18 mouse cellular contexts compared by ENCODE assay signal in the genomic region with DNA sequence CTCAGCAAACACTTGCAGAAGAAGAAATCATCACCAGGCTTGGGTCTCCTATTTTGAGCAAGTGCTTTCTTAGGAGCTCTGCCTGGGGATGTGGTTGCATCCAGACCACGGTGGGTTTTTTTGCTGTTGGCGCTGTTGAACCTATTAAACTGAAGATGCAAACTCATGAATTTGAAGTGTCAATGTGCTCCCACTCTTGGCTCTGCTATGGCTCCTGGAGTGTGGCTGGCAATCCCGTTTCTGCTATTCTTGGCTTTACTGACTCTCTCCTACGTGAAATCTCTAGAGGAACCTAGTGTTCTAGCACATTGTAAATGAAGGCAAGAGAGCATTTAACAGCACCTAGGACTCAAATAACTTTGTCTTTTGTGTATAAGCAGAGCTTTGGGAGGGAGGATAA.
DNase-seq lines count a peak whose midpoint lies in the region; ATAC-seq and TF ChIP-seq lines count a peak whose summit lies in the region.
"Had no signal": no experiment of that assay in that cellular context is flagged by ENCODE, and none has a peak within 500 bp of the region (broad histone marks: within the 10 kb centered on the region; RNA-seq: fewer than 3 reads in every experiment).

No protein-coding gene starts in this region.

- no peaks in the 10 kb centered on the region for H3K27me3 ChIP-seq in hindbrain, postnatal 0 days (ENCODE audit: insufficient read depth, low read length)
- no peaks in the 10 kb centered on the region for H3K27me3 ChIP-seq in hindbrain, embryonic 13.5 days
- no peaks in the 10 kb centered on the region for H3K27me3 ChIP-seq in cerebellum, adult 2 months (ENCODE audit: control insufficient read depth, insufficient read depth, low read length)
- H3K27me3 ChIP-seq: midbrain, embryonic 13.5 days; neural tube, embryonic 12.5 days had no signal

- H3K9ac ChIP-seq in hindbrain, postnatal 0 days (replicated peaks; ENCODE audit: low read length) = no peak overlapping the region
- H3K9ac ChIP-seq in hindbrain, embryonic 13.5 days = no peak overlapping the region
- H3K9ac ChIP-seq: midbrain, embryonic 13.5 days; neural tube, embryonic 12.5 days had no signal

- no peak for ATAC-seq in hindbrain, postnatal 0 days
- no peak for ATAC-seq in hindbrain, embryonic 13.5 days (ENCODE audit: low FRiP score)
- ATAC-seq: intestine, embryonic 16.5 days; midbrain, embryonic 13.5 days had no signal

- no peaks in the 10 kb centered on the region for H3K36me3 ChIP-seq in hindbrain, postnatal 0 days (ENCODE audit: insufficient read depth, low read length)
- no peaks in the 10 kb centered on the region for H3K36me3 ChIP-seq in hindbrain, embryonic 13.5 days
- H3K36me3 ChIP-seq: hindbrain, embryonic 10.5 days; midbrain, embryonic 13.5 days; neural tube, embryonic 12.5 days had no signal

- H3K9me3 ChIP-seq in hindbrain, postnatal 0 days (ENCODE audit: low read length) = no peaks in the 10 kb centered on the region
- no peaks in the 10 kb centered on the region for H3K9me3 ChIP-seq in hindbrain, embryonic 13.5 days
- H3K9me3 ChIP-seq: hindbrain, embryonic 10.5 days; midbrain, embryonic 13.5 days; neural tube, embryonic 12.5 days had no signal

- no peak overlapping the region for H3K4me2 ChIP-seq in hindbrain, postnatal 0 days (ENCODE audit: low read depth, low read length)
- H3K4me2 ChIP-seq in hindbrain, embryonic 13.5 days = no peak overlapping the region
- H3K4me2 ChIP-seq: heart, embryonic 11.5 days; midbrain, embryonic 13.5 days; neural tube, embryonic 12.5 days had no signal

- intact Hi-C loops in left cerebral cortex, postnatal 25 days (cut with DNase I) = loop anchor here (1.0 to 10.0 kb wide), 7 partner anchors 35 to 1105 kb away; a partner anchor contains a TSS

- no peak for TF ChIP-seq CTCF in hindbrain, postnatal 0 days (IDR thresholded peaks at IDR 0.05; ENCODE audit: low read depth)
- no peak for TF ChIP-seq CTCF in cerebellum, adult 2 months (IDR thresholded peaks at IDR 0.05; ENCODE audit: borderline replicate concordance, insufficient read depth, low read depth, low read length)

- no peak for TF ChIP-seq POLR2A in cerebellum, adult 2 months (IDR thresholded peaks at IDR 0.05; ENCODE audit: borderline replicate concordance, insufficient read depth, low read length)

- WGBS in hindbrain, postnatal 0 days = 64% methylated on average over 4 of the region's 4 CpGs
- 88% methylated on average over 4 of the region's 4 CpGs for WGBS in hindbrain, embryonic 13.5 days
- WGBS in cerebellum, adult 2 months = 7% methylated on average over 4 of the region's 4 CpGs

- H3K4me1 ChIP-seq in hindbrain, postnatal 0 days (ENCODE audit: insufficient read depth, low read length) = no peaks in the 10 kb centered on the region
- H3K4me1 ChIP-seq in hindbrain, embryonic 13.5 days (replicated peaks) = 0 out of 2 replicates have a peak, but pooled peaks cover 3% of the 10 kb centered on the region
- no peaks in the 10 kb centered on the region for H3K4me1 ChIP-seq in cerebellum, adult 2 months (ENCODE audit: control insufficient read depth, insufficient read depth, low read length)
- H3K4me1 ChIP-seq: hindbrain, embryonic 10.5 days; neural tube, embryonic 12.5 days had no signal

- no peak overlapping the region for H3K4me3 ChIP-seq in hindbrain, postnatal 0 days (ENCODE audit: low read length)
- H3K4me3 ChIP-seq in hindbrain, embryonic 13.5 days = no peak overlapping the region
- H3K4me3 ChIP-seq in cerebellum, adult 2 months (replicated peaks; ENCODE audit: insufficient read depth, low read depth, low read length) = no peak overlapping the region
- H3K4me3 ChIP-seq: erythroblast, embryonic 14.5 days; hindbrain, embryonic 10.5 days; midbrain, embryonic 13.5 days; neural tube, embryonic 12.5 days had no signal

- H3K27ac ChIP-seq in hindbrain, postnatal 0 days = no peak overlapping the region
- no peak overlapping the region for H3K27ac ChIP-seq in hindbrain, embryonic 13.5 days
- no peak overlapping the region for H3K27ac ChIP-seq in cerebellum, adult 2 months (ENCODE audit: insufficient read depth, low read length)
- H3K27ac ChIP-seq: hindbrain, embryonic 10.5 days; midbrain, embryonic 13.5 days; neural tube, embryonic 12.5 days had no signal

- peak; percentile 5 for DNase-seq in hindbrain, postnatal 0 days (ENCODE audit: low spot score)
- DNase-seq in cerebellum, adult 2 months = peak; percentile 22 to 38
- peak; percentile 28 to 43 for DNase-seq in frontal cortex, postnatal 14 days (ENCODE audit: low spot score in 2 of 2)
- peak; percentile 70 to 97 for DNase-seq in left cerebral cortex, postnatal 25 days (ENCODE audit: low spot score in 2 of 2)
- DNase-seq in lung, postnatal 4 days = no peak
- DNase-seq in testis, postnatal 14 days (ENCODE audit: low spot score) = no peak
- DNase-seq in retina, postnatal 1 day = no peak
- DNase-seq: gastrocnemius, postnatal 10 days; kidney, postnatal 36 days; lung, postnatal 10 days; thymus, postnatal 36 days had no signal

Comparison
In these comparisons a context has a peak if more than half of its experiments do, and no peak if none do; other contexts are left out.
1. DNase-seq: peak in hindbrain, postnatal 0 days (single experiment), cerebellum, adult 2 months (2 of 2), frontal cortex, postnatal 14 days (2 of 2) and left cerebral cortex, postnatal 25 days (2 of 2); none in lung, postnatal 4 days (0 of 2), testis, postnatal 14 days (single experiment) and retina, postnatal 1 day (single experiment).